Mouse (Mus musculus) MEL-GATA-1-ER (cell line): ENCODE results near the gene Mtln.

Source experiments
- DNase-seq: peaks from one replicate; pipeline ENCODE4 v3.0.0-alpha.2; 2012; ENCODE audit warnings: low read depth; ENCODE audit errors: extremely low read depth

Mtln gene

DNA sequence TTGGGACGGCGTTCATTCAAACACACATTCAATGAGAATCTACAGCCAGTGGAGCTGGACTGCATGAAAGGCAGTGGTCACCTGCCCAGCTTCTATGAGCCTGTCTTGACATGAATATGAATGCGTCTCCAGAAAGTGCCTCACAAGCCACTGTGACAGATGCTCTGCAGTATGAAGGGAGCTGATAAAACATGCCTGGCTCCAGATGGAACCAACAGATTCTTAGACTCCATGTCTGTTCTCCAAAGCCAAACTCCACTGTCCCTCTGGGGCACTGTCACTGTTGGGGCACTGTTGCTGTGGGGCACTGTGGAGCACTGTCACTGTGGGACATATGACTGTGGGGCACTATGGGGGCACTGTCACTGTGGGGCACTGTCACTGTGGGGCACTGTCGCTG is 38.2 kb downstream of the Mtln start:
- DNase-seq: no peak

DNA sequence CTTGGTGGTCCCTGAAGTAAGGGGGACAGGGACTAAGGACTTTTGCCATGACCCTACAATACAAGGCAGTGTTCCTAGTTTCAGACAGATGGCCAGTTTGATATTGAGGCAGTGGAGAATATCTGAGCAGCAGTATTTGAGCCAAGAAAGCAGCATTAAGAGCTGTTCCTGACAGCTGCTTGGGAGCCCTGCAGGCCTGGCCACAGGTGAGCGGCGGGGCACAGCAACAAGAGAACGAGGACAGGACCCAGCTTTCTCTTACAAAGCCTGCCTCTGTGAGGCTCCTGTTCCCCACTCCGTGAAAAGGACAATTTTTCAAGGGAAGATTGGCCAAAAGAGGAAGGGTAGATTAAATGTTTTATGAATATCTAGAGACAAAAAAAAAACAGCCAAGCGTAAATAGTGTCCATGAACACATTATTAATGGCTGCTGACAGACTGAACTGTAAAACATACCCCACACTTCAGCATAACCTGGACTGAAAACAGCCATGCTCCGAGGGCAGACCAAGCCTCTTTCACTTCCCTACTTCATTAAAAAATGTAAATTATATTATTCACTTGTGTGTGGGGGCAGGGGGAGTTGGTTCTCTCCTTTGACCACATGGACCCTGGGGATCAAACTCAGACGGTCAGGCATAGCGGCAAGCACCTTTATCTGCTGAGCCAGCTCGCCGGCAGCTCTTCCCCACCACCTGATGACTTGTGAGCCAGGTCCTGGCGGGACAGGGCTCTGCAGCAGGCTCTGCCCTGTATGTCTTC is 40.3 kb downstream of the Mtln start:
- no peak for DNase-seq

DNA sequence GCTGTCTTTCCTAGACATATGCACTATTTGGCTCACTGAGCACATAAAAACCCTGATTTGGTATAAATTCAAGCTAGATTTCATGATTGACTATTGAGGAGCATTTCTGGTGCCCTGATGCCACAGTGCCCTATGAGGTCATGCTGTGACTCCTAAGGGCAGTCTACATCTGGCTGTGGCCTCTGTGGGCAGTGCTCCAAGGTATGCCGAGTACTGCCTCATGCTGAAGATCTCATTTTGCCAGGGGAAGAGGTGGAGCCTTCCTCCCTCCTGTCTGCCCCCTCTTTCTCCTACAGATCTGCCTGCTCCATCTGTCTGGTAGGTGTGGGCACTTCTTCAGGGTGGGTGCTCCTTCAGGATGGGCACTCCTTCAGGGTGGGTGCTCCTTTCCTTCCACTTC is 42.9 kb downstream of the Mtln start:
- no peak for DNase-seq

DNA sequence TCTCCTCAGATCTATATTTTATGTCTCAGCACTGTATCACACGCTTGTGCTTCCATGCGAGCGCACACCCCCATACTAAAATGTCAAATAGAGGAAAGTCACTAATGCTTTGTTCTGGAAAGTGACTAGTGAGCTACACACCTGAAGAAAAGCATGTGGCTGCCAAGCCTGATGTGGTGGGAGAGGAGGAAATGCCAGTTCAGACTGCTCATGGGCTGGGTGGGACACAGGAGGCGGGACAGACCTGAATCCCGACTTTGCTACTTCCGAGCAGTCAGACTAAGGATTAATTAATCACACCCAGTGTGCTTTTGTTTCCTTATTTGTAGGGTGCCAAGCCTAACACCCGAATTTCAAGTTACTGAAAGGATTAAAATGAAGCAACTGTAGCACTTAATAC is 44.0 kb downstream of the Mtln start:
- DNase-seq: no peak

DNA sequence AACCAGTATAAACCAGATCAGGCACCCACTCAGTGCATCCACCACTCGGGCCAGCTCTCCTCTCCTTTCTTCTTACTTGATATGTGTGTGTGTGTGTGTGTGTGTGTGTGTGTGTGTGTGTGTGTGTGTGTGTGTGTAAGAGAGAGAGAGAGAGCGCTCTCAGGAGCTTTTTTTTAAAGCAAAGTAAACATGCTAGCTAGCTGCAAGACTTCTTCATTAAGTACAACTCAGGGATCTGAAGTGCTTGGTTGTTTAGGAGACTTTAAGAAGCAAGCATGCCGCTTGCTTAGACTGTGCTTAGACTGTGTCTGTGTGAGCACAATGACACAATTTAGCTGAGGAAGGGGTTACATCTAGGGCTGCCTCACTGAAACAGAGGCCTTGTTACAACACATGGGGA is 49.7 kb downstream of the Mtln start:
- DNase-seq: no peak
